Mouse (Mus musculus): ENCODE measurements at regions not wholly inside any gene's neighbourhood (a gene's known extent, or its start where the extent isn't known, plus 50 kb on each side); places are given as distances from the start of the nearest gene placed in this dataset.

DNA sequence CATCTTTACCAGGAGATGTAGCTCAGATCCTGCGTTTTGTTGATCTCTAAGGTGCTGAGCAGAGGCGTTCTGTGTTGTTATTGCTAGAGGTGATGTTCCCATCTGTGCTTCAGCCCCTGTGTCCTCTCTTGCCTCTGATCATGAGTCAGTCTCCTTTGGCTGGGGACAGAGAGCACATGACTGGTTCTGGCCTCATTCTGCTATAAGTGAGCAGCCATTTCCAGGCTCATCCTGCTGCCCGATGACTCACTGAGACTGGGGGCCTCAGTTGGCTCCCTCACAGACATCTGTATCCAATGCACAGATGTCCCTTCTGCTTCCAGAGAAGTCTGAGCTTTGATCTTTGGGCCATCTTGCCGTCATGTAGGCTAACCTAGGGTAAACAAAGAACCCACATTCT is 194.9 kb upstream of the Gm21798 start:
- TF ChIP-seq USF1 (IDR thresholded peaks at IDR 0.05; ENCODE audit: low read depth, low read length) (no peak), CHD1 (IDR thresholded peaks at IDR 0.05; ENCODE audit: low read depth, low read length) (no peak), CTCF (IDR thresholded peaks at IDR 0.05 in 2 of 3, conservative IDR thresholded peaks at IDR 0.05 in 1 of 3; ENCODE audit: control insufficient read depth in 1 of 3, insufficient read depth in 1 of 3, low read depth in 2 of 3, low read length in 3 of 3, poor library complexity in 1 of 3, severe bottlenecking in 1 of 3) (no peak), POLR2A (IDR thresholded peaks at IDR 0.05; ENCODE audit: control insufficient read depth in 1 of 2, insufficient read depth in 1 of 2, low read depth in 1 of 2, low read length in 2 of 2, poor library complexity in 1 of 2) (no peak), NELFE (IDR thresholded peaks at IDR 0.05; ENCODE audit: low read depth, low read length) (no peak), ZNF384 (IDR thresholded peaks at IDR 0.05; ENCODE audit: low read depth, low read length) (no peak), EP300 (IDR thresholded peaks at IDR 0.05; ENCODE audit: low read depth in 1 of 2, low read length in 2 of 2) (no peak), MEF2A (IDR thresholded peaks at IDR 0.05; ENCODE audit: extremely low read depth, insufficient replicate concordance, low read depth, low read length, poor library complexity, severe bottlenecking) (no peak)

Data from MEL (cell line).